Mouse (Mus musculus): ENCODE measurements around the gene Zfp868.

GRCm38 (mm10) chr8:69653808-69654357 lies 28.5 kb upstream of the Zfp868 start:
- TF ChIP-seq CTCF (IDR thresholded peaks at IDR 0.05), result no peak
- TF ChIP-seq EP300 (IDR thresholded peaks at IDR 0.05; ENCODE audit: insufficient read depth, low read depth, low read length), result no peak

Measured in heart, adult 2 months (tissue).